Mouse (Mus musculus) CD8-positive naive resting alpha-beta T cell, adult 2 months (primary cell): ENCODE measurements at regions not wholly inside any gene's neighbourhood (a gene's known extent, or its start where the extent isn't known, plus 50 kb on each side); places are given as distances from the start of the nearest gene placed in this dataset.

ENCODE experiments used
- DNase-seq, 2 experiments: peaks; one replicate each; pipeline ENCODE4 v3.0.0; 2022; ENCODE audit warnings: low read depth in 2 of 2, low spot score in 2 of 2

DNA sequence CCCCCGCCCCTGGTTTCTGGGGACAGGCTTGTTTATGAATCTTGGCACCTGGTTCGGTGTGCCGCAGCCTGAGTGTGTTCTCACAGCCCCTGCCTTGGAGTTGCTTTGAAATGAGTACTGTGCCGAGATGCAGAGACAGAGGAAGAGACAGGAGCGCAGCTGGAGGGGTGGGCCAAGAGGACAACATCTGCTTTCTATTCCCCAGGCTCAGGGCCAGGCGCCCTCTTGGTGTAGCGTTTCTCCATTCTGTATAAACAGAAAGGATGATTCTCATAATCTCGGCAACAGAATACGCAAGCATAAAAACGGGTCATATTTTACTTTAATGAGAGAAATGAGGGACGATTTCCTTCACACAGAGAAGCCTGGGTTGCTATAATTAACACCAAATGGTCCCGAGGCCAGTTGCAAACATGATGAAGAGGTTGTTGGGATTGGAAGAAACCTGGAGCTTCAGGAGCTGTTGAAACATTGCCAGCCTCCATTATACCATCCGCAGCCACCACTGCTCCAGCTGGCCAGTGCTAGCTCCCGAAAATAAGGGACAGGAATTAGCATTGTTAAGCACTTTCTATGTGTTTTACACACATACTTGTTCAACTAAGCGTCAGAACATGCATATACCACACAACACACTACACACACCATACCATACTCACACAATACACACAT is 236.4 kb downstream of the Gm12728 start:
- no peak for DNase-seq

DNA sequence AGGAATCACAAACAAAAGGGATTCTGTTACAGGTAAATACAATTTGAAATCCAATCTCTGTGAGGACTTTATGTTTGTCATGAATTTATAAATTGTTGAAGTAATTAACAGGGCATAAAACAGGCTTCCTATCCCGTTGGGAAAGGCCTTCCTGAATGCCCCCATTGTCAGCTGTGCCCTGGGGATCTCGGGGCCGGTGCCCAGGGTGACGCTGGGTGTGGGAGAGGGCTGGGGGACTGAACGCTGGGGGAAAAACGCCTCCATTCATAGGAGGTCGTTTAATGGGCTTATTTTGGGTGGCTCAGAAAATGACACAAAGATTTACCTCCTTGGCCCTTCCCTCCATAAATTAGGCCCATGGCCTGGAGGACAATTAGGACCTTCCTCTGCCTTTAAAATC is 250.7 kb downstream of the Gm12728 start:
- DNase-seq, result no peak

DNA sequence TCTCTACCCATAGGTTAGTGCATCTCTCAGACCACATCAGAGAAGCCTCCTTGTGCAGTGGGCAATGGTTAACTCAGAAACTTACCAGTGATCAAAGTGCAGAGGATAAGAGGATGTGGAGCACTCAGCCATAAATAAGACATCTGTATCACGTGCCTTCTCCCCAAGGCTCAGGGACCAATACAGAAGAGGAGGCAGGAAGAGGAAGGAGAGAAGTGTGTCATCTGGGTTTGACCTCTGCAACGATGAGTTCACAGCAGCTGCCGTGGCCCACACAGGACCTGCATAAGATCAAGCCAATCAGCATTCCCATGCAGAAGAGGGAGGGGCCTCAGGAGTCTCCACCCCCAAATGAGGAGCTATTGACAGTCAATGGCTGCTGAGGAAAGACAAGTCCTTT is 252.8 kb downstream of the Gm12728 start:
- no peak for DNase-seq

DNA sequence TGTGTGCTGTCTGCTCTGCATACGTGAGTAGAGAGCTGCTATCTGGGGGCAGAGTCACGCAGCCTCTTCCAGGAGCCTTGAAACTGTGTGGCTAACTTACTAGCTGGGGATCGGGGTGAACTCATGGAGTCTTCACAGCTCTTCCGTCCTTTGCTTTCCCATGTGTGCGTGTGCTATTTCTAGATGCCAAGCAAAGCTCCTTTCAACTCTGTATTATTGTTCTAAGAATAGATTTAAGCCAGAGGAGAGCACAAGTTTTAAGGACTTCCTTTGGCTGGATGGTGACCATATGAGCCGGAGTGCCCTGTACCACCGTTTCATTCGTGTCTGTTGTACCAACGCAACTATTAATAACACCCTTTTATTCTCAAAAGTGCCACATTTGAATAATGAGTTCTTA is 254.0 kb downstream of the Gm12728 start:
- no peak for DNase-seq

DNA sequence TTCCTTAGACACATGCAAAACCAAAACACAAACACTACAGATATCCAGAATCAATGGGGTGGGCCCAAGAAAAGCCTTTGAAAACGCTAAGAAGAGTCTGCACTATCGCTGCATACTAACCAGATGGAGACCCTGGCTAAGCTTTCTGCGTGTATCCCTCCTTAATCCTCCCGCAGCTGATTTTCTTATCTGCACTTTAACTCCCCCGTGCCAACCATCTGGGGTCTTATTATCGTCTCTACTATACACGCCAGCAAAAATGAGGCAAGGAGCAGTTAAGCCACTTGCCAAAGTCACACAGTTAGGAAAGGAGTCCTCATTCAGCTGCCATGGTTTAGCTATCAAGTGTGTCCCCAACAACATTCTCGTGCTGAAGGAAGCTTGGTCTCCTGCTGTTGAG is 258.4 kb downstream of the Gm12728 start:
- DNase-seq, result no peak

DNA sequence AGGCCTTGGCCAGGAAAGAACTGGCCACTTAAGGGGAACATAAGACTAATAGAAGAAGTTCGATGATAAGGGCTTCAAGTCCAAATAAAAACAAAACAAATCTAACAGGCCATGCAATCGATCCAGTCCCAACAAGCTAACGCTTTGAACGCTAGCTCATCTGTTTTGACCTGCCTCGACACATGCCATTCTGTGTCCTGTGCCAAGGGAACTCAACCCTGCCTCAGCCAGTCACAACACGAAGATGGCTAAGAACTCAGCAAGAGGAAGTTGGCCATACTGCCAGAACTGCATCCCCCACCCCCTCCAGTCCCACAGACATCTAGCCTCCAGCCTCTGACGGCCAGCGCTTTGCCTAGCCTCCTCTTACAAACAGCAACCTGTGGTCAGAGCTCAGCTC is 259.1 kb downstream of the Gm12728 start:
- no peak for DNase-seq

DNA sequence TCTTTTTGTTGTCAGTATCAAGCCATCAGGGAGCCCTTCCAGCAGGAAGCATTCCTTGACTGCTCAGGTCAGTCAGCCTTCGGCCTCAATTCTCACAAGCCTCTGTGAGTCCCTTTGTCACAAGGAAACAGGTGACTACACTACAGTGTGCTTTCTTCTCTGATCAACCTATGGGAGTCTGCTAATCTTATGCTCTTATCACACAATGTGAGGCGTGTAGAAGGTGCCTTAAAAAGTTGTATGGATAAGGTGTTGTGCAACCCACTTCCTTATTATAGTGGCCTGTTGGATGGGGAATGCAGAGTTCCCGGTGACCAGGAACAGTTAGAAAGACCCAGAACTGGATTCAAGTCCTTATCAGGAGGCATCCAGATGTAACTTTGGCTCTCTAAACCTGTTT is 260.2 kb downstream of the Gm12728 start:
- no peak for DNase-seq

DNA sequence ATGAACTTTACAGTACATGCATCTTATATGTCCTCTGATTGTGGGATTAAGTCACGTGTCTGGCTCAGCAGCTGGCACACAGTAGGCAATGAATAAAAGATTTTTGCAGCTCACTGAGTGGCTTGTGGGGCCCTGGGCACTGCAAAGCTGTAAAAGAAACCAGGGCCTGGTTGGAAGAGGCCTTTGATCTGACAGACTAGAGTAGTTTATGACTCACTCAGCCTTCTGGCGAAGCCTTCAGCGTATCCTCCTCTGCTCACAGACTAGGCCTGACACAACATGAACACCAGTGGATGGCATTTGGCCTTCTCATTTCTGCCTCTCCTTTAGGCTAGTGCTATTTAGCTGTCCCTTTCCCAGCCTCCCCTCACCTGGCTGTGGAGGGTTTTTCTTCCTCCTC is 260.6 kb downstream of the Gm12728 start:
- no peak for DNase-seq

DNA sequence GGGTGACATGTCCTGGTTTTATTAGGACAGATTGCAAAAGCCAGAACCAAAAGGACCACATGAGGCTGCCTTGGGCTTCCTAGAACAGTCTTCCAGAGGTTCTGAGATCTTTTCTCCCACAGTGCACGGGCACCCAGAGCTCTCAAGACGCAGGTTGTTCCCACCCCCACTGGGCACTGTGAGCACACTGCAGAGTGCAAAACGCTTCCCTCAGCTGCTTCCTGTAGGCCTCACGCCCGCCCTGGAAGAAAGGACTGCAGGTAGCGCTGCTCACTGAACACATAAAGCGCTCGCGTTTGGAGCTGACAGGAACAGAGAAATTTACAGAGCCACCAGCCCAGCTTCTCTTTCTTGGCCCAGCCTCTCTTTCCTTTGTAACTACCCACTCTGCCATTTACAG is 262.5 kb upstream of the Usp24 start:
- no peak for DNase-seq

DNA sequence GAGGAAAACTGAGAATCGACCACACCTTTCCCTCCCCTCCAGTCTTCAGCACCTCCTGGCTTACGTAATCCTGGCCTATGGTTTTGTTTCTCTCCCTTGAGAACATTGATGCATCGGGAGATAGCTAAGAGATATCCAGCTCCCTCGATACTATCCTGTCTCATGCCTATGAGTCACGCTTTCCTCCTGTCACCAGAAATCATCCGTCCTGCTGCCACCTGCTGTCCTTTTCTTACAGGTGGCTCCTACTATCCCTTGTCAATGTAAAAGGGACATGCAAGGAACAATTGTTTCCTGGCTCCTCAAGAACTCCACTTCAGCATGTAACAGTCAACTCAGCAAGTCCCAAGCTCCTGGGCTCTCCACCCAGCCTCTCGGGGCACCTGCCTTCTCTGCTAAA is 261.7 kb upstream of the Usp24 start:
- DNase-seq, result no peak

DNA sequence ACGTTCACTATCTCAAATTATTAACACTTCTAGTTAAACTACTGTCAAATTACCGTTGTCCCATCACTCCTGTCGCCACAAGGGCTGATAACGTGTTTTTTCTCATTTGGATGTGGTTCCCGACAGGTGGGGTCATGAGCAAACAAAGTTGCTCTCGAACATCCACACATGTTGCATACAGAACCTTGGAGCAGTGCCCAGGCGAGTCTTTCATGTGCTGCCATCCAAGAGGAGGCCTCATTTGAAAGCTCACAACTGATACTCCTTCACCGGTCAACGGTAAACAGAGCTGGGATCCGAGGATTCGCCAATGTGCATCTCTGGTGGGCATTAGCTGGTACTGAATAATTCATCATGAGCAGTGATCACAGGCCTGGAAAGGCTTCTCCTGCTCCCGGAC is 253.4 kb upstream of the Usp24 start:
- DNase-seq, result no peak

DNA sequence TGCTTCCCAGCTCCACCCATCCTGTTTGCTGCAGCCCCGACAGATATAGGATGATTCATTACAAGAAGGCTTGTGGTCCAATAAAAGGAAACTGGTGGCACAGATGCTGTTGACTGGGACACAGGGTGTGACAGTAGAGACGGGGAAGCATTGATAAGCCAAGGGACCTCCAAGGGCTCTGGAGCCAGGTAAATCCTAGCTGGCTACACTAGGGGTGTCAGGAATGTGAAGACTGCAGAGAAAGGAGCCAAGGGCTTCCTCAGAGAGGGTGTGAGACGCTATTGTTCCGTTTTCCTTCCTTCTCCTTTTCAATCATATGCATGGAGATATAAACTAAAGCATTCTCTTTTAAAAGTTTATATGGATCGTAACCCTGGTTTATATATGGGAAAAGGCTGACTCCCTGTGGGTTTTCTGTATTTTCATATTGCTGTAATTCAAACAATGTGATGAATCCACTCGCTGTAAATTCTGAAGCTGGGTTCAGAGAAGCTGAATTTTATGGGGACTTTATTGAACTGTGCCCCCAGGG is 252.1 kb upstream of the Usp24 start:
- no peak for DNase-seq

DNA sequence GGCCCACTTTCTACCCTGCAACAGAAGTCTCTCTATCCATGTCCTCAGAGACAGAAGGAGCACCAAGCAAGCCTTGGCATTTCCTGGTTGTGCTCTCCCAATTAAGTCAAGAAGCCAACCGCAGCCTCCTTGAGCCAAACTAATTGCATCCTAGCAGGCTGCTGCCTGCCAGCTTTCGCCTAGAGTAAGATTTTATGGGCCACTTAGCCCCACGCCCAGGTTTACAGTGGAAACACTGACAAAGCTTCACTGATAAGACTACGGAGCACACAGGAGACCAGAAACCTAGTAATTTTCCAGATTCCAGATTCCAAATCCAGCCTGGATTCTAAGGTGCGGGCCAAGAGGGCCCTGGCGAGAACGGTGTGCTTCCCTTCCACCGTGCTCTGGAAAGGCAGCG is 249.0 kb upstream of the Usp24 start:
- DNase-seq, result no peak

DNA sequence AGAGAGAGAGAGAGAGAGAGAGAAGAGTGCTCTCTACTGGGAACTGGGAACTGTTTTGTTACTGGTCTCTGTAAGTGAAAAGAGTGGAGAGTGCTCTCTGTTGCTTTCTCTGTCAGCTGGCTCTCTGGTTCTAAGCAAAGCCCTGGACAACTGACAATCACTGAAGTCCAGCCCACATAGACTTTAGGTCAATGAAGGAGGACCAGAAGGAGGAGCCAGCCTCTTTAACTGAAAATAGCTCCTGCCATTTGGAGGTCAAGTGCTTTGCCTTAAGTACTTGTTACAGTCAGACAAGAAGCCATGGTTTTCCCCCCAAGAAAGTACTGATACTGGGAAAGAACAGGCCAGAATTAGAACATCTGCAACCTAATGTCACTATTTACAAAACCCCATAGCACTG is 232.5 kb upstream of the Usp24 start:
- no peak for DNase-seq

DNA sequence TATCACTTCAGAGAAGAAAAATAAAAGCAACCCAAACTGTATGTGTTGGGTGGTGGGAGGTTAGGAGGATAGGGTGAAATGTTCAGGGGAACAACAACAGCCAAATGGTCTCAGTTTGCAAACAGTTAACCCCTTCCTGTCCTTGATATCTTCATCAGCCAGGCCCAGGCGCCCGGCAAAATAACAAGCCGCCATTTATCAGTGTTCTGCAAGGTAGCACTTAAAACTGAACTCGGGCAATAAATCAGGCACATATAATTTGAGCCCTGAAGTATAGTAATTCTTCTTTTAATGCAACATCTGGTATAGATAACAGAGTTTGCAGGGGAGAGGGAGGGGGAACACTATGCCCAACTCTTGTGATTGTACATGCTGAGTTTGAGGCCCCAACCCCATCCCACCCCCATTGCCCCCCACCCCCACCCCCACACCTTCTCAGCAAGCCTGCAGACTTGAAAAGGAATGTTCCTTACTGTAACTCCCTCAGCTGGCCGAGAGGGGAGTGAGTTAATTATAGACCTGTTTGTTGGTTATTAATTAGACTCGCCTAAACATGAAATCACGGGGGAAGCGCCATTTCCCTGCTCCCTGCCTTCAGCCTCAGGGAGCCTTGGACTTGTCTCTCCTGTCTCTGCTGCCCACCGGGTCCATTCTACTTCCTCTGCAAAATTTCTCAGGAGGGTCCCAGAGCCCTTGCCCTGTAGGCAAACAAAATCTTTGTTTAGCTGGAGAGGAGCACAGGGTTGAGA is 223.9 kb upstream of the Usp24 start:
- no peak for DNase-seq

DNA sequence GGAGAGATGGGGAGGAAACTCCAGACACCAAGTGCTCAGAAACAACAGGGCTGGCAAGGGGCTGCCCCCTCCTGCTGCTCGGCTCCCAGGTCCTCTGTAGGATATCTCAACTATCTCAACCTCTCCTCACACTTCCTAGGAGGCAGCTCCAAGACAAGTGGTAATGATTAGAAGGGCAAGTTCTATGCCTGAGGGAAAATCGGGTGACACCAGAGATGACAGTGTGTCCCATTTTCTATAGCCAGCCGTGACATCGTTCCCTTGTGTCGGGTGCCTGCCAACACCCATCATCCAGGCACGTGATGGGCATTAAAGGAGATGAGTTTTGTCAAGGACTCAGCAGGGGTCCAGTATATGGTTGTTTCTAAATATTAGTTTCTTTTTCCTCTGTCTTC is 223.3 kb upstream of the Usp24 start:
- DNase-seq, result no peak

DNA sequence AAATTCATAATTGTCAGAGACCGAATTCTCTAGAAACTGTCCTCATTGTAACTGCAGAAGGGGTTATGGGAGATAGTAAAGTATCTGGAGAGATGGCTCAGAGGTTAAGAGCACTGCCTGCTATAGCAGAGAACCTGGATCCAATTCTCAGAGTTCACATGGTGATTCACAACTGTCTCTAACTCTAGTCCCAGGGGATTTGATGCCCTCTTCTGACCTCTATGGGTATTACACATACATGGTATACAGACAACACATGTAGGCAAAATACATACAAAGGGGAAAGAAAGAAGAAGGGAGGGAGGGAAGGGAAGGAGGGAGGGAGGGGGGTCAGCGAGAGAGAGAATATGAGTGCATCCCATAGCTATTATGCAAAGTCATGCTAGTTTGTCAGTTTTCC is 222.8 kb upstream of the Usp24 start:
- no peak for DNase-seq

DNA sequence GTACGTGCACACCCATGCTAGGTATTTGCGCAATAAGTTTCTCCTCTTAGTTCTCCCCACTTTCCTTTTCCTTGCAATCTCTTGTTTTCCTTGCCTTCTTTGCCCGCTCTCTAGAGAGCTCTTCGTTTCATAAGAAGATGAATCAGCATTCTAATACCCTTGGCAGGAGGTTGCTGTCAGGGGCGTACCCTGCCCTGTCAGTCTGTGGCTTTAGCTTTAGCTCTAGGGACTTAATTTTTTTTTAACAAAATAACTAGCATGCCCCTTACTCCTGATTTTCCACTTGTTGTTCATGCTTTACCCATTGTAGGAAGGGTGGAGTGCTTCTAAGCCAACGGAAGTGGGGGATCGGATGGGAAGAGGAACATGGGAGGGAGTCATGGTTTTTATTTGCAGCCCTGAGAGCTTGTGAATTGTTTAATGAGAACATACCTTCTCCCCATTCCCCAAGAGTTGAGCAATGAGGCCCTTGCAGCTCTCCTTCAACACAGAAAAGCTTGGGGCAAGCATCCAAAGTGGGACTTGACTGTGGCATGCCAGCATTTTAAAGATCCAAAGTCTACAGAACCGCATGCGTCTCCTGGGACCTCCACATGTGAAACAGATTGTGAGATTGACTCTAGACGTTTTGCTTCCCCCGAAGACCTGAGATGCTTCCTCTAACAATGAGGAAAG is 221.0 kb upstream of the Usp24 start:
- no peak for DNase-seq

DNA sequence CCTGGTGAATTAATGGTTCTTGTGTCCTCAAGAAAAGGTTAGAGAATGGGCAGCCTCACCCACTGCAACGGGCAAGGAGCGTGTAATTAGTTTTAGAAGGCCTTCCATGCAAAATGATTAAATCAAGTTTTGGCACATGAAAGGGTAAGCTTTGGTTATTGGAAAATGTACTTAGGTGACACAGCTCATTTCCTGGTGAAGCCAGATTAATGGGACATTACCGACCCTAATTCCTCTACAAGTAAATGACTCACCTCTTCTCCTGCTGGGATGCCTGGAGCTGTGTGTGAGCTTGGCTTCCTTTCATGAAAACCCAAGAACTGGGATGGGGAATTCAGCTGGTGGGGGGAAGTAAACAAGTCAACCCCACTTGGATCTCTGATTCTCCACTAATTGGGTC is 219.9 kb upstream of the Usp24 start:
- DNase-seq, result no peak

DNA sequence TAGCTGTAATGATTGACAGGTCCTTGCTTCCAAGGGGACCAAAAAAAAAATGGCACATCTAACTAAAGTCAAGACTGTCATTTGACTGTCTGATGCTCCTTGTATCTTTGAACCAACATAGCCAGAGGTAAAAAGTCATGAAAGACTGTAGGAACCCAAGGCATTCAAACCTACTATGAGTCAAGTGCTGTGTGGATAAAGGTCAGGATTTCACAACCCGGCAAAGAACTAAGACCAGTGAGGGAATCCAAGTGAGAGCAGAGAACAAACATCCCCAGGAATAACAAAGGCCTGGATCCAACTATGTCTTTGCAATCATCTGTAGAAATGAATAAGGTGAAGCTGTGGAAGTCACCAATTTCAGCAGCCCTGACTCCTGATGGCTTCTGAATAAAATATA is 218.2 kb upstream of the Usp24 start:
- no peak for DNase-seq

DNA sequence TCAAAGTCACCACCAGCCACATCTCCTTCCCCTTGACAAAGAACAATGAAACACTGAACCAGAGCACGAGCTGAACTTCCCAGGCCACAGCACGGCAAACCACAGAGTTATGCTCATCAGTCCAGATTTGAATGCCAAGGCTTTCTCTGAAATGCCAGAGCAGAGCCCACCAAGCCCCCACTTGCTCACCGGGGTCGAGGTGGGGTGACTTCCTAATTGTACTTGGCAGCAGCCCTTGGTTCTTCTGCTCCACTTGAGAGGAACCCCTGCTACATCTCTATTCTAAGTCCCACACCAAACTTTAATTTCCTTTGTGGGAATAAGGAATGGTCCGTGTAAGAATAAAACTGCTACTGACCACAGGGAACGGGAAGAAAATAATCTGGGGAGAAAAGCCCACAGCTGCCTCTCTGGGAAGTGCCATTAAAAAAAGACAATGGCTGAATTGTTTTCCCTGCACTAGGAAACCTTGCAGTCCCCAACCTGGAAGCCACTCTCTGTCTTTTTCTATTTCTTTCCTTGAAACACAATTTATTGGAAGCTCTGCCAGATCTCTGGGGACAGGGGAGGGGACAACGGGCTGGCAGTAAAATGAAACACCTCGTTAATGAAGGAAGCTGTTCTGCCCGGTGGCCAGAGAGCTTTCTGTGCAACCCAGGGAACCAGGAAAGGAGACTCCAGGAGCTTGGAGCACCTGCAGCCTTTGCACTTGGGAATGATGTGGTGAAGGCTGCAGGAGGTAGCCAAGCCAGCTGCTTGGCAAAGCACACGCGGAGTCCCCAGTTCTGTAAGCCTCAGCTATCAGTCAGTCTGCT is 215.6 kb upstream of the Usp24 start:
- no peak for DNase-seq
